Mouse (Mus musculus) myocyte (in vitro differentiated cells): ENCODE data around the gene Grik5. TPM values are rescaled to one million over a fixed set of nuclear protein-coding genes. Genes with fewer than 3 reads are reported as not detected.

Experiments used
- H3K27me3 ChIP-seq: one replicate; pipeline ENCODE4 v1.6.1; 2011; ENCODE audit not compliant: control insufficient read depth, insufficient read depth, insufficient read length
- H3K36me3 ChIP-seq: one replicate; pipeline ENCODE4 v1.6.1; 2011; ENCODE audit not compliant: control insufficient read depth, insufficient read depth
- H3K4me2 ChIP-seq: one replicate; pipeline ENCODE4 v1.6.1; 2011; ENCODE audit warnings: low read depth, control low read depth
- H3K4me3 ChIP-seq: one replicate; pipeline ENCODE4 v1.5.1; 2011; ENCODE audit warnings: mild to moderate bottlenecking, control low read depth, moderate library complexity
- H3K79me2 ChIP-seq: one replicate; pipeline ENCODE4 v1.6.1; 2011; ENCODE audit not compliant: control insufficient read depth, insufficient read depth
- H3ac ChIP-seq: one replicate; pipeline ENCODE4 v1.6.1; 2011; ENCODE audit not compliant: control insufficient read depth, insufficient read length
- CEBPB ChIP-seq: IDR thresholded peaks from 2 replicates; pipeline ENCODE4 v1.6.1; 2011; ENCODE audit warnings: mild to moderate bottlenecking, moderate library complexity; ENCODE audit not compliant: poor library complexity, insufficient read depth, severe bottlenecking
- E2F4 ChIP-seq: IDR thresholded peaks from one replicate; pipeline ENCODE4 v1.6.1; 2011; ENCODE audit warnings: mild to moderate bottlenecking, control low read depth, moderate library complexity; ENCODE audit not compliant: insufficient read depth
- MAX ChIP-seq: IDR thresholded peaks from one replicate; pipeline ENCODE4 v1.6.1; 2011; ENCODE audit warnings: low read depth, mild to moderate bottlenecking, control low read depth
- MYOD1 ChIP-seq, 3 experiments: IDR thresholded peaks; one replicate each; pipeline ENCODE4 v1.6.1; 2011; ENCODE audit warnings: control low read depth in 2 of 3, low read depth in 2 of 3, mild to moderate bottlenecking in 2 of 3, moderate library complexity in 1 of 3; ENCODE audit not compliant: insufficient read length in 2 of 3, control insufficient read depth in 1 of 3
- MYOG ChIP-seq, 3 experiments: IDR thresholded peaks; one replicate each; pipeline ENCODE4 v1.6.1; 2011; ENCODE audit warnings: control low read depth in 2 of 3, low read depth in 2 of 3, mild to moderate bottlenecking in 2 of 3; ENCODE audit not compliant: insufficient read length in 2 of 3, control insufficient read depth in 1 of 3, insufficient read depth in 1 of 3
- POLR2A ChIP-seq: IDR thresholded peaks from one replicate; pipeline ENCODE4 v1.6.1; 2011; ENCODE audit warnings: low read depth, mild to moderate bottlenecking, control low read depth, moderate library complexity; ENCODE audit not compliant: insufficient read length
- POLR2AphosphoS2 ChIP-seq: IDR thresholded peaks from one replicate; pipeline ENCODE4 v1.6.1; 2011; ENCODE audit warnings: low read depth, control low read depth; ENCODE audit not compliant: insufficient read length
- REST ChIP-seq: IDR thresholded peaks from one replicate; pipeline ENCODE4 v1.6.1; 2011; ENCODE audit warnings: mild to moderate bottlenecking, control low read depth, moderate library complexity; ENCODE audit not compliant: insufficient read depth, insufficient read length
- SRF ChIP-seq: IDR thresholded peaks from one replicate; pipeline ENCODE4 v1.6.1; 2011; ENCODE audit warnings: low read depth; ENCODE audit not compliant: control insufficient read depth, insufficient read length
- TCF12 ChIP-seq: IDR thresholded peaks from one replicate; pipeline ENCODE4 v1.6.1; 2011; ENCODE audit warnings: mild to moderate bottlenecking, control low read depth; ENCODE audit not compliant: poor library complexity, insufficient read depth, severe bottlenecking
- TCF3 ChIP-seq: IDR thresholded peaks from one replicate; pipeline ENCODE4 v1.6.1; 2011; ENCODE audit warnings: low read depth, control low read depth; ENCODE audit not compliant: insufficient read length
- USF1 ChIP-seq: IDR thresholded peaks from one replicate; pipeline ENCODE4 v1.6.1; 2011; ENCODE audit warnings: low read depth, mild to moderate bottlenecking, control low read depth, moderate library complexity
- polyA plus RNA-seq: library from polyadenylated mRNA; unstranded; fragments of >200 nt; fragmentation: generic; extraction: Trizol; gene quantifications from one replicate; pipeline ENCODE4 v1.2.1, GENCODE M21; 2012; ENCODE audit warnings: missing spikeins

Grik5 gene
- polyA plus RNA-seq, 1 experiment, result 14.7 TPM

DNA sequence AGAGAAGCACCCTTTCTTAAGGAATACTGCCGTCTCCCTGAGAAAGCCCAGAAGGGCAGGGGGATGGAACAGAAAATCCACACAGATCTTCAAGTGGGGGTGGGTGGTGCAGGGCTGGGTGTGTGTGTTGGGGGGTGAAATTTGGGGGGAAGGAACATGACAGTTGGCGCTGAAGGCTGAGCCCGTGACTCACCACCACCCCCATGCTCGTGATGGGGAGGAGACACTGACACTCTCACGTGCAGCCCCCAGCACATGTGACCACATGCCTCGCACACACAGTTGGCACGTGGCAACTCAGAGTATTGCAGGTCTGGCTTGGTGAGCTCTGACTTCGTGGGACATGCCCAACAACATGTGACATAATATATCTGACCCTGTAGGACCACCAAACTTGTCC, 1.8 kb upstream of the Grik5 start:
- H3K4me3 ChIP-seq, result peak overlapping the region; percentile 33
- TF ChIP-seq SRF, result no peak
- no peak for TF ChIP-seq MAX
- no peak for TF ChIP-seq POLR2AphosphoS2
- TF ChIP-seq TCF3, result no peak
- TF ChIP-seq MYOG (IDR thresholded peaks at IDR 0.05; ENCODE audit: control insufficient read depth in 1 of 3, insufficient read depth in 1 of 3, insufficient read length in 2 of 3, low read depth in 2 of 3), result no peak
- no peak for TF ChIP-seq CEBPB
- TF ChIP-seq POLR2A, result no peak
- no peak for TF ChIP-seq TCF12
- no peak for TF ChIP-seq REST
- TF ChIP-seq USF1, result no peak
- no peak for TF ChIP-seq MYOD1 (IDR thresholded peaks at IDR 0.05; ENCODE audit: control insufficient read depth in 1 of 3, insufficient read length in 2 of 3, low read depth in 2 of 3)
- TF ChIP-seq E2F4, result no peak
- H3K36me3 ChIP-seq, result no peaks in the 10 kb centered on the region
- H3K79me2 ChIP-seq, result peaks cover 19% of the 10 kb centered on the region
- no peak overlapping the region for H3K4me2 ChIP-seq
- H3ac ChIP-seq, result no peak overlapping the region
- no peaks in the 10 kb centered on the region for H3K27me3 ChIP-seq

DNA sequence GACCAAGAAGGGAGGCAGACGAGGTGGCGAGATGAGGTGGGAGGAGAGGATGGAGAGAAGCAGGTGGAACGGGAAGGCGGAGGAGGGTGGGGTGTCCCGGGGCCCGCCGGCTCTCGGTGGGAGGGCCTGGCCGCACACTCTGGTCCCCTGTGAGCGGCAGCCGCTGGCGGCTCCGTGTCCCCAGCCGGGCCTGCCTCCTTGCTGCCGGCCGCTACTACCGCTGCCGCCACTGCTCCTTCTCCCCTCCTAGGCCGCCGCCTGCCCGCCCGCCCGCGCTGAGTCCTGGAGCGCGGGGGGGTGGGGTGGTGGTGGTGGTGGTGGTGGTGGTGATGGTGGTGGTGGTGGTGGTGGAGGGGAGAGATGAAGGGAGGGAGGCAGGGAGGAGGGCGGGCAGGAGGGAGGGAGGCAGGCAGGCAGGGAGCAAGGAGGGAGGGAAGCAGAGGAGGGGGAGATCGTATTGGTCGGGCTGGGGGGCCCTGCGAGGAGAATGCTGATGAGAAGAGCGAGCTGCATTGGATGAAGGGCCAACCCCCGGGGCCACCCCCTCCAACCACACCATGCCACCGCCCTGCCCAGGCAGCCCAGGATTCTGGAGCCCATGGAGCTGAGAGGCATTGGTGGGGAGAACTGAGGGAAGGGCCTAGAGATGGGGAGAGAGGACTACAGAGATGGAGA, 707 bp upstream of the Grik5 start:
- TF ChIP-seq POLR2AphosphoS2, result peak; percentile 21
- TF ChIP-seq E2F4, result no peak
- peak in 1 of 3 experiments; percentile 5 for TF ChIP-seq MYOG (IDR thresholded peaks at IDR 0.05; ENCODE audit: control insufficient read depth in 1 of 3, insufficient read depth in 1 of 3, insufficient read length in 2 of 3, low read depth in 2 of 3)
- TF ChIP-seq MAX, result no peak
- peak in 2 of 3 experiments; percentile 67 to 92 for TF ChIP-seq MYOD1 (IDR thresholded peaks at IDR 0.05; ENCODE audit: control insufficient read depth in 1 of 3, insufficient read length in 2 of 3, low read depth in 2 of 3)
- TF ChIP-seq TCF3, result no peak
- TF ChIP-seq SRF, result no peak
- TF ChIP-seq USF1, result no peak
- TF ChIP-seq REST, result no peak
- TF ChIP-seq POLR2A, result peak; percentile 57
- H3K27me3 ChIP-seq, result no peaks in the 10 kb centered on the region

DNA sequence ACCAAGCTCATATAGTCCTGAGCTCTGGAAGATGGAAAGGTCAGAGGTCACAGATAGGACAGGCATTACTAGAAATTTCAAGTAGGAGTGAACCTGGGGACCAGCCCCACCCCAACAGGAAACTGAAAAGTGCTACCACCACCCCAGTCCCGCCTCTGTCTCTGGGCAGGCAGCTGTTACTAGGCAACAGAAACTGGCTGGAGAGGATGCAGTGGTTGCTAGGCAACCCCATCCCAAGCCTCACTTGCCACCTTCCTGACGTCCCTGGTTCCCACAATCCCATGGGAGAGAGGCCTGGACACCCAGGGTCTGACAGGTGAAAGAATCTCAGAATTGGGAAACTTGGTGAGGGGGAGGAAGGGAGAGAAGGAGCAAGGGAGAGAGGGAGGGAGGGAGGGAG, 3.4 kb downstream of the Grik5 start:
- no peak for TF ChIP-seq USF1
- no peak for TF ChIP-seq MYOD1 (IDR thresholded peaks at IDR 0.05; ENCODE audit: control insufficient read depth in 1 of 3, insufficient read length in 2 of 3, low read depth in 2 of 3)
- TF ChIP-seq CEBPB, result no peak
- TF ChIP-seq MYOG (IDR thresholded peaks at IDR 0.05; ENCODE audit: control insufficient read depth in 1 of 3, insufficient read depth in 1 of 3, insufficient read length in 2 of 3, low read depth in 2 of 3), result no peak
- no peak for TF ChIP-seq TCF12
- TF ChIP-seq E2F4, result no peak
- TF ChIP-seq MAX, result no peak
- Histone ChIP-seq H3K4me3 (no peak overlapping the region), H3K79me2 (peaks cover 4% of the 10 kb centered on the region), H3K27me3 (no peaks in the 10 kb centered on the region), H3K36me3 (no peaks in the 10 kb centered on the region), H3K4me2 (no peak overlapping the region), H3ac (no peak overlapping the region)

More for the DNA sequence above, 707 bp upstream of the Grik5 start:
- peak overlapping the region; percentile 68 for H3ac ChIP-seq
- H3K4me3 ChIP-seq, result peak overlapping the region; percentile 33
- H3K4me2 ChIP-seq, result peak overlapping the region; percentile 60
- H3K36me3 ChIP-seq, result no peaks in the 10 kb centered on the region
- peaks cover 8% of the 10 kb centered on the region for H3K79me2 ChIP-seq

DNA sequence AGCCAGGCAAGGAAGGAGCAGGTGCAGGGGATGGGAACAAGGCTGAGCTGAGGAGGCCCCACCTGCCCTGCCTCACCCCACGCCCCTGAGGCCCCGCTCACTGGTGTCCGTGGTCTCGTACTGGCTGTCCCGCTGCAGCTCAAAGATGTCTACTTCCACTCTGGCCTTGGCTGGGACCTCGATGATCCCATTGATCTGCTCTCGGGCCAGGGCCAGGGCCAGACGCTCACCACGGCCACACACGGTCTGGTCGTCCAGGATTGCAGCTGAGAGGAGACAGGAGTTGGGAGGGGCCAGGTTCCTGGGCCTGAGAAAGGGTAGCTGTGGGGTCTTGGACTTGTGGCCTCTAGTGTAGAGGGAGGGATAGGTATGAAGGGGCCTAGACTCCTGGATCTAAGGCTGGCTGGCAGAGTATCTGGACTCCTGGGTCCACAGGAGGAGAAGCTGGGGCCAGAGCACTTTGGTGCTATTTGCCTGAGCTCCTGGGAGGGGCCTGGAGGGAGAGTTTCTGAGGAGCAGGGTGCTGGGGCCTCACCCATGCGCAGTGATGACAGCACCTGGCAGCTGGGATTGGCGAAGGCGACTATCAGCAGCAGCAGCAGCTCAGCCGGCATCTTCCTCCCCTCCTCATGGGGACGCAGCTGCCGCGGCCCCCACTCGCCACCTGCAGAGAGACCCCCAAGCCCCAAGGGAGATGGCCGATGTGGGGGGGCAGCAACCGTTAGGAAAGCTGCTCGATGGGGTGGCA, 4.1 kb downstream of the Grik5 start:
- no peaks in the 10 kb centered on the region for H3K27me3 ChIP-seq
- no peak overlapping the region for H3ac ChIP-seq
- no peak overlapping the region for H3K4me2 ChIP-seq
- H3K79me2 ChIP-seq, result peaks cover 4% of the 10 kb centered on the region
- no peaks in the 10 kb centered on the region for H3K36me3 ChIP-seq
- H3K4me3 ChIP-seq, result no peak overlapping the region
- no peak for TF ChIP-seq MYOD1 (IDR thresholded peaks at IDR 0.05; ENCODE audit: control insufficient read depth in 1 of 3, insufficient read length in 2 of 3, low read depth in 2 of 3)
- no peak for TF ChIP-seq USF1
- TF ChIP-seq REST, result no peak
- no peak for TF ChIP-seq SRF
- no peak for TF ChIP-seq MYOG (IDR thresholded peaks at IDR 0.05; ENCODE audit: control insufficient read depth in 1 of 3, insufficient read depth in 1 of 3, insufficient read length in 2 of 3, low read depth in 2 of 3)
- TF ChIP-seq POLR2AphosphoS2, result no peak
- no peak for TF ChIP-seq CEBPB
